ENCODE assay signal across 11 mouse cellular contexts in the genomic region with DNA sequence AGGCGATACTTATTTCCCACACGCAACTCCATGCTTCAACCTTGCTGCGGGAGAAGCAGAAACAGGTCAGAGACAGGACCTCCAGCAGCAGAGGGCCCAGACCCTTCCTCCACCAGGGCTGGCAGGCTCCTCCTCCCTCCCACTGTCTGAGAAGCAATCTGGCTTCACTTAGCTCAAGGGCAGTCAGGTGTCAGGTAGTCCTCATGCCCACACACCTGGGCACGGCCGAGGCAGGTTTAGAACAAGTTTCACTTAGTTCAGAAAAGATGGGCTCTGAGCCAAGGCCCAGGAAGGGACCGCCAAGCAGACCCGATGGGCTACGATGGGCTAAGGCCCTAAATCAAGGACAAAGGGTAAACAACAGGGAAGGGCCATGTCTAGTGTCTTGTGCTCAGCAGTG. TPM values are rescaled to one million over a fixed set of nuclear protein-coding genes. Genes with fewer than 3 reads are reported as not detected.
DNase-seq lines count a peak whose midpoint lies in the region; ATAC-seq and TF ChIP-seq lines count a peak whose summit lies in the region.
"Had no signal": no experiment of that assay in that cellular context is flagged by ENCODE, and none has a peak within 500 bp of the region (broad histone marks: within the 10 kb centered on the region; RNA-seq: fewer than 3 reads in every experiment).

No protein-coding gene starts in this region.

- H3K27ac ChIP-seq in liver, adult 2 months (replicated peaks; ENCODE audit: insufficient read depth, low read depth, low read length): no peak overlapping the region; the same call in 1 of the 2 replicates
- no peak overlapping the region for H3K27ac ChIP-seq in liver, embryonic 12.5 days
- no peak overlapping the region for H3K27ac ChIP-seq in hindbrain, embryonic 15.5 days (replicated peaks)
- H3K27ac ChIP-seq in neural tube, embryonic 13.5 days (replicated peaks): peak overlapping the region; percentile 28; the same call in 1 of the 2 replicates

- no peaks in the 10 kb centered on the region for H3K27me3 ChIP-seq in liver, adult 2 months (ENCODE audit: control insufficient read depth, insufficient read depth, low read length)
- H3K27me3 ChIP-seq in liver, embryonic 12.5 days (replicated peaks): peaks cover 16% of the 10 kb centered on the region
- H3K27me3 ChIP-seq in hindbrain, embryonic 15.5 days: no peaks in the 10 kb centered on the region
- no peaks in the 10 kb centered on the region for H3K27me3 ChIP-seq in neural tube, embryonic 13.5 days
- H3K27me3 ChIP-seq: megakaryocyte, embryonic 14.5 days had no signal

- H3K4me1 ChIP-seq in liver, adult 2 months (ENCODE audit: control insufficient read depth, insufficient read depth, low read length): peaks cover 22% of the 10 kb centered on the region
- peaks cover 72% of the 10 kb centered on the region for H3K4me1 ChIP-seq in liver, embryonic 12.5 days
- peaks cover 76% of the 10 kb centered on the region for H3K4me1 ChIP-seq in hindbrain, embryonic 15.5 days (replicated peaks)
- peaks cover 71% of the 10 kb centered on the region for H3K4me1 ChIP-seq in neural tube, embryonic 13.5 days (replicated peaks)

- no peaks in the 10 kb centered on the region for H3K36me3 ChIP-seq in liver, adult 2 months (ENCODE audit: control insufficient read depth, insufficient read depth, low read length)
- peaks cover 32% of the 10 kb centered on the region for H3K36me3 ChIP-seq in liver, embryonic 12.5 days
- H3K36me3 ChIP-seq in hindbrain, embryonic 15.5 days: peaks cover 17% of the 10 kb centered on the region
- peaks cover 51% of the 10 kb centered on the region for H3K36me3 ChIP-seq in neural tube, embryonic 13.5 days

- TF ChIP-seq CTCF in liver, adult 2 months (IDR thresholded peaks at IDR 0.05; ENCODE audit: low read depth, low read length): no peak

- no peak overlapping the region for H3K4me2 ChIP-seq in liver, embryonic 12.5 days
- peak overlapping the region; percentile 95 for H3K4me2 ChIP-seq in hindbrain, embryonic 15.5 days
- peak overlapping the region; percentile 94 for H3K4me2 ChIP-seq in neural tube, embryonic 13.5 days

- WGBS in liver, adult 2 months: 83% methylated on average over 8 of the region's 8 CpGs
- 80% methylated on average over 8 of the region's 8 CpGs for WGBS in liver, embryonic 12.5 days (ENCODE audit: insufficient replicate concordance)
- 73% methylated on average over 8 of the region's 8 CpGs for WGBS in hindbrain, embryonic 15.5 days
- 64% methylated on average over 8 of the region's 8 CpGs for WGBS in neural tube, embryonic 13.5 days

- H3K9me3 ChIP-seq in liver, embryonic 12.5 days (replicated peaks): no peaks in the 10 kb centered on the region
- H3K9me3 ChIP-seq in hindbrain, embryonic 15.5 days: no peaks in the 10 kb centered on the region
- H3K9me3 ChIP-seq in neural tube, embryonic 13.5 days: no peaks in the 10 kb centered on the region
- H3K9me3 ChIP-seq: megakaryocyte, embryonic 14.5 days had no signal

- ATAC-seq in liver, embryonic 12.5 days: no peak
- no peak for ATAC-seq in hindbrain, embryonic 15.5 days (ENCODE audit: low FRiP score, low read depth)
- no peak for ATAC-seq in neural tube, embryonic 13.5 days (ENCODE audit: low read depth)

- no peak for TF ChIP-seq POLR2A in liver, adult 2 months (IDR thresholded peaks at IDR 0.05; ENCODE audit: extremely low read depth, insufficient read depth, low read length)

- no peaks in the 10 kb centered on the region; the same call in 1 of the 2 replicates for H3K79me2 ChIP-seq in liver, adult 2 months (ENCODE audit: control insufficient read depth, insufficient read depth, low read length)

- H3K4me3 ChIP-seq in liver, adult 2 months (ENCODE audit: insufficient read depth, low read depth, low read length): no peak overlapping the region
- no peak overlapping the region for H3K4me3 ChIP-seq in liver, embryonic 12.5 days
- no peak overlapping the region for H3K4me3 ChIP-seq in hindbrain, embryonic 15.5 days
- H3K4me3 ChIP-seq in neural tube, embryonic 13.5 days: peak overlapping the region; percentile 92; the same call in 1 of the 2 replicates
- H3K4me3 ChIP-seq: megakaryocyte, embryonic 14.5 days had no signal

- DNase-seq in adrenal gland, adult (ENCODE audit: inconsistent age in 2 of 2, low spot score in 1 of 2): peak; percentile 35 to 63
- no peak for DNase-seq in adrenal gland, adult 18-20 months (ENCODE audit: low spot score in 2 of 2)
- DNase-seq in liver, adult 2 months (ENCODE audit: extremely low read depth, low read depth, low spot score): no peak
- DNase-seq in cerebellum, postnatal 4 days (ENCODE audit: low spot score in 2 of 2): no peak
- no peak for DNase-seq in B cell, adult 2 months
- DNase-seq: cerebellum, adult 2 months; gastrocnemius, postnatal 14 days had no signal

- peak overlapping the region; percentile 18 for H3K9ac ChIP-seq in liver, adult 2 months (ENCODE audit: low read depth, low read length)
- H3K9ac ChIP-seq in liver, embryonic 12.5 days: no peak overlapping the region
- no peak overlapping the region for H3K9ac ChIP-seq in hindbrain, embryonic 15.5 days
- peak overlapping the region; percentile 99 for H3K9ac ChIP-seq in neural tube, embryonic 13.5 days

RNA-seq across cellular contexts. Expression of gene Csnk1e, which starts 16.6 kb away (rescaled TPM):
- total RNA-seq in adrenal gland, adult 18-20 months (2021): 10 to 100 TPM; 69.2 to 80.6 TPM
- total RNA-seq in liver, adult 2 months (2014; rRNA removed): 4.3 and 6.8 TPM in 2 replicates
- 4.7 and 6.6 TPM in 2 replicates for polyA plus RNA-seq in liver, adult 2 months (2012; rRNA removed)
- polyA plus RNA-seq in liver, embryonic 12.5 days (2016; fragmentation: Nextera tagmentation; extraction: Ambion mirVana): 24.1 and 24.7 TPM in 2 replicates
- 229 and 234 TPM in 2 replicates for polyA plus RNA-seq in hindbrain, embryonic 15.5 days (2015; fragmentation: Nextera tagmentation; extraction: Ambion mirVana)
- 275 and 281 TPM in 2 replicates for polyA plus RNA-seq in neural tube, embryonic 13.5 days (2015; fragmentation: Nextera tagmentation; extraction: Ambion mirVana)

RNA-seq across cellular contexts. Expression of gene Tmem184b, which starts 35.4 kb away (rescaled TPM):
- total RNA-seq in adrenal gland, adult 18-20 months (2021): 10 to 100 TPM; 48.2 to 83.4 TPM
- 6.0 and 10.1 TPM in 2 replicates for total RNA-seq in liver, adult 2 months (2014; rRNA removed)
- 46.8 and 48.7 TPM in 2 replicates for polyA plus RNA-seq in liver, adult 2 months (2012; rRNA removed)
- 16.4 and 19.0 TPM in 2 replicates for polyA plus RNA-seq in liver, embryonic 12.5 days (2016; fragmentation: Nextera tagmentation; extraction: Ambion mirVana)
- polyA plus RNA-seq in hindbrain, embryonic 15.5 days (2015; fragmentation: Nextera tagmentation; extraction: Ambion mirVana): 45.7 and 51.6 TPM in 2 replicates
- polyA plus RNA-seq in neural tube, embryonic 13.5 days (2015; fragmentation: Nextera tagmentation; extraction: Ambion mirVana): 42.0 and 45.8 TPM in 2 replicates

Comparison
In these comparisons a context has a peak if more than half of its experiments do, and no peak if none do; other contexts are left out.
1. DNase-seq: peak in adrenal gland, adult (2 of 2); none in adrenal gland, adult 18-20 months (0 of 2), liver, adult 2 months (single experiment), cerebellum, postnatal 4 days (0 of 2) and B cell, adult 2 months (0 of 2).
2. H3K9ac ChIP-seq: peak in liver, adult 2 months (single experiment) and neural tube, embryonic 13.5 days (single experiment); none in liver, embryonic 12.5 days (single experiment) and hindbrain, embryonic 15.5 days (single experiment).